Mouse (Mus musculus) E14TG2a.4 (cell line): Measurements from ENCODE around the gene Syt12.

Experiments used
- H3K27me3 ChIP-seq: 2 replicates; pipeline ENCODE4 v1.6.1; 2014; ENCODE audit warnings: low read length, control low read depth; ENCODE audit not compliant: insufficient read depth
- H3K36me3 ChIP-seq: 2 replicates; pipeline ENCODE4 v1.6.1; 2014; ENCODE audit warnings: low read length, control low read depth; ENCODE audit not compliant: insufficient read depth
- H3K4me1 ChIP-seq: replicated peaks from 2 replicates; pipeline ENCODE4 v1.6.1; 2014; ENCODE audit warnings: low read depth, low read length, control low read depth
- H3K4me3 ChIP-seq: replicated peaks from 2 replicates; pipeline ENCODE4 v1.5.1; 2014; ENCODE audit warnings: mild to moderate bottlenecking, low read length
- H3K9me3 ChIP-seq: 2 replicates; pipeline ENCODE4 v1.6.1; 2014; ENCODE audit warnings: low read length, control low read depth
- CTCF ChIP-seq: conservative IDR thresholded peaks from 2 replicates; pipeline ENCODE4 v1.5.1; 2014; ENCODE audit warnings: low read length
- NANOG ChIP-seq: IDR thresholded peaks from 2 replicates; pipeline ENCODE4 v1.6.1; 2014; ENCODE audit warnings: borderline replicate concordance, low read length, mixed read lengths
- POU5F1 ChIP-seq: IDR thresholded peaks from 2 replicates; pipeline ENCODE4 v1.6.1; 2014; ENCODE audit warnings: low read length, borderline replicate concordance

Syt12 gene

DNA sequence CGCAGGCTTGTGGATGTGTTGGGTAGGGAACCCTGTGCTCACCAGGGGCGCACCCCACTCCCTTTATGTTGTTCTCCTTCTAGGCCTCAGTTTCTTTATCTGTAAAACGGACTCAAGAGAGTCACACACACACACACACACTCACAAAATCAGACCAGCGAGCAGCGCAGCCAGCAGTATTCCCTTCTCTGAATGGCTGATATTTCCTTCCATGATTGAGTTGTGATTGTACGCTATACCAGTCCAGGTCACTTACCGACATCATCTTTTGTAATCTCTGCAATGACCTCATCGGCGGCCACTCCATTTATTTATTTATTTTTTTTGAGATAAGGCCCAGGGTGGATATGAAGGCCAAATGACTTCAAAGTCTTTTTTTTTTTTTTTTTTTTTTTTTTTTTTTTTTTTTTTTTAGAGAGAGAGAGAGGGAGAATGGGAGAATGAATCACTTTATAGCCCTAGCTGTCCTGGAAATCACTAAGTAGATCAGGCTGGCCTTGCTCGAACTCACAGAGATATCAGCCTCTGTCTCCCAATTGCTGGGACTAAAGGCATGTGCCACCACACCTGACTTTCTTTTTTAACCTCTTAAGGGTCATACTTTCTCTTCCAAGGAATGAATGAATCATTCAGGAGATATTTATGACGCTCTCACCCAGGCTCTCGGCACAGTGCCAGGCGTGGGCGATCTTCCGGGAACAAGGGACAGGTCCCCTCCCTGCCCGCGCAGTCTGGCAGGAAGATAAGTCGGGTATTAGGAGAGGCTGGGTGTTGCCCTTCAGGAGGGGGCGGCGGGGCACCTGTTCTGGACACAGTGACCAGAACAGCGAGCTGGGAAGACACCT lies at the start of gene Syt12:
TSS of gene Syt12 (minus strand) at position 103 of the 845 bp plus-strand sequence.
- TF ChIP-seq CTCF (no peak), NANOG (no peak), POU5F1 (no peak)
- peak within 1 kb of the TSS; percentile 84 for H3K4me3 ChIP-seq
- no peaks in the 10 kb centered on the region for H3K9me3 ChIP-seq
- H3K36me3 ChIP-seq: no peaks in the 10 kb centered on the region
- H3K4me1 ChIP-seq: peaks cover 13% of the 10 kb centered on the region
- H3K27me3 ChIP-seq: peaks cover 59% of the 10 kb centered on the region

DNA sequence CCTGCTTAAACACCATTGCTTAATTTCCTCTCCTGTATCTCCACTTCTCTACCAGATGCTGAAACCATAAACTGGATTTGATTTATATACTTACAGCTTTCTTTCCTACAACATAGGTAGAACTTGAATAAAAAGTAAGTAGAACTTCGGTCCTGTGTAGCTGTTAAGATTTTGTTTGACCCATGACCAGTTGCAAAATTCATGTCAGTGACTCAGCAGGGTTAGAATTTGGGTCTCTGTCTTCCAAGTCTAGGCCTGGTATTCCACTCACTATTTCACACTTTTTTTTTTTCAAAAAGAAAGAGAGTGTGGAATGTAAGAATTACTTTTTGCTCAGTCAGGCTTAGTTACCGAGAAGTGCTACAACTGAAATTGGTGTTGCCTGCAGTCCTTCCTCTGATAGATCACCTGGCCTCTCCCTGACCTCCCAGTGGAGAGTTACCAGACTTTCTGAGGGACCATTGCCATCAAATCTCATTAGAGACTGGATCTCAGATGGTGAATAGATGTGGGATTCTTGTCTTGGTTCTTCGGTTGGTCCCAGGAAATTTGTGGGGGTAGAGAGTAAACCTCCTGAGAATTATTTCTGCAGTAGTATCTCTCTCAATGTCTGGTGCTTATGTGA lies 44.3 kb upstream of the Syt12 start:
- Histone ChIP-seq H3K36me3 (no peaks in the 10 kb centered on the region), H3K4me1 (peaks cover 8% of the 10 kb centered on the region), H3K4me3 (no peak overlapping the region), H3K9me3 (no peaks in the 10 kb centered on the region), H3K27me3 (no peaks in the 10 kb centered on the region)
- TF ChIP-seq POU5F1 (no peak), CTCF (no peak), NANOG (no peak)

DNA sequence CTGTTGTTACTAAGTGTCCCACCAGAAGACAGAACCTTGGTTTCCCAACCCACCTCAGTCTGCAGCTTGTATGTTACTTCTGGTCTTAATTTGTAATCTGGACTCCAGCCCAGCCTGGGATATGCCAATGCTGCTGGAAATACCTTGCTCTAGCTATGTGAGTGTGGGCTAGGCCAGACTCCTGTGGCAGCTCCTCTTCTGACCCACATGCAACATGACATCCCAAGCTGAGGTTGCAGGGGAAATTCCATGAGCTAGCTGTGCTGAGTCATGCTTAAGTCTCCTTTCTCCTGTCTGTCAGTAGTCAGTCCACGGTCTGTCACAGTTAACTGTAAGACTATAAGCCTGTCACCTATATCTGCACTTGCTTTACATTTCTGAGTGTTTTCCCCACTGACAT lies 40.2 kb upstream of the Syt12 start:
- H3K4me1 ChIP-seq: peaks cover 4% of the 10 kb centered on the region; the same call in 1 of the 2 replicates
- no peaks in the 10 kb centered on the region for H3K9me3 ChIP-seq
- H3K4me3 ChIP-seq: no peak overlapping the region
- TF ChIP-seq NANOG: no peak
- H3K27me3 ChIP-seq: peaks cover 5% of the 10 kb centered on the region
- no peaks in the 10 kb centered on the region for H3K36me3 ChIP-seq

DNA sequence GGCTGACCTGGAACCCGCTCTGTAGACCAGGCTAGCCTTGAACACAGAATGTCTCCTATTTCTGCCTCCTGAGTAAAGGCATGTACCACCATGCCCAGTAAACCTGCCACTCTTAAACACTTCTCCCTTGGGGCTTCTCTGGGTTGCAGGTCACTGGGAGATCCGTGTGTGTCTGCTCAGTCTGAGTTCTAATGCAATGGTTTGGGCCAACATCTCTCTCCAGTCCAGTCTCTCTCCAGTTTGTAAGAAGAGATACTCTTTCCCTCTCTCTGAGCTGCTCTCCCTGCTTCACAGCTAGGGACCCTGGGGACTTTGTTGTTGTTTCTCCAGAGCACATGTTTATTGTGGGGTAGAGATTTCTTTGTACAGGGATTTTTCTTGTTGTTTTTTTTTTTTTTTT lies 39.0 kb upstream of the Syt12 start:
- TF ChIP-seq CTCF (no peak), POU5F1 (no peak), NANOG (no peak)
- H3K4me3 ChIP-seq: no peak overlapping the region
- peaks cover 14% of the 10 kb centered on the region for H3K27me3 ChIP-seq
- H3K9me3 ChIP-seq: no peaks in the 10 kb centered on the region
- no peaks in the 10 kb centered on the region for H3K36me3 ChIP-seq
- peaks cover 8% of the 10 kb centered on the region for H3K4me1 ChIP-seq

DNA sequence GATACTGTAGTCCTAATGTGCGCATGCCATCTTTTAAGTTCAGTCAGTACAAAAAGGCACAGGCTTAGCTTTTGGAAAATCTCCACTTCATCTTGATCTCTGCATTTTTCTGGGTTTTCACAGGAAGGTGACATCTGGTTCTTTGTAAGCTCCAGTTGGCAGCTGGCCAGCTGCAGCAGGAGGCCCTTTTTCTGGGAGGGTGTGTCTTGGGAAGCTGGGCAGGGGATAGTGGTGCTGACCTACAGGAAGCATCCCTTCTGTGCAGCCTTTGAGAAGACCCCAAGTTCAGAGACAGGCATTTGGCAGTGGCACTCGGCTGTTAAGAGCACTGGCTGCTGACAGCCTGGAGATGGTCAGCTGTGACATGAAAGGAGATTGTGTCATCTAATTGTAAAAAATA lies 38.5 kb upstream of the Syt12 start:
- Histone ChIP-seq H3K36me3 (no peaks in the 10 kb centered on the region), H3K9me3 (no peaks in the 10 kb centered on the region), H3K27me3 (peaks cover 19% of the 10 kb centered on the region), H3K4me1 (peaks cover 14% of the 10 kb centered on the region), H3K4me3 (no peak overlapping the region)
- TF ChIP-seq CTCF: no peak
- no peak for TF ChIP-seq NANOG
- no peak for TF ChIP-seq POU5F1

DNA sequence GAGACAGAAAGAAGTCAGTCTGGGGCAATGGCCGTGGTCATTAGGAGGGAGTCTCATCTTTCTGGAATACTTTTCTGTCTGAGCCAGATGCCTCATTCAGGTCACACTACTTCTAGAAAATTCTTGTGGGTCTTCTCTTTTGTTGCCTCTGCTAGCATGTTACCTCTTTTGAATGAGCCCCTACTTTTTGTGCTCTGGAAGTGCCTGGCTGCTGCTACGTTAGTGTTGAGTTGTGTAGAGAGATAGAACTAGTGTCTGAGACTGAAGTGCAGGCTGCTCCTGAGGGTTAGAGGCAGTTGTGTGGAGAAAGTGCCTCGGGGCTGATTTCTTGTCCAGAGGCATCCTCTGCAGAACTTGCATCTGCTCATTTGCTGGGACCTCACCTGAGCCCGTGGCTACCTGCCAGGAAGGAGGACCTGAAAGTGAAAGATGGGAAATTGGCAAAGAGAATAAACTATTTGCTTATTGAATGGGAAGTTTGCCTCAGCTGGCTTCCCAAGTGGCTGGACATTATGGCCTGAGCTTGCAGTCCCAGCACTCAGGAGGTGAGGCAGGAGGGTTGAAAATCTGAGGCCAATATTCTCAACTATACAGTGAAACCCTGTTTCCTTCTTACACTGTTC lies 36.1 kb upstream of the Syt12 start:
- no peaks in the 10 kb centered on the region for H3K36me3 ChIP-seq
- no peak overlapping the region for H3K4me3 ChIP-seq
- H3K9me3 ChIP-seq: no peaks in the 10 kb centered on the region
- H3K27me3 ChIP-seq: peaks cover 20% of the 10 kb centered on the region
- H3K4me1 ChIP-seq: peaks cover 22% of the 10 kb centered on the region
- TF ChIP-seq NANOG (no peak), CTCF (no peak), POU5F1 (no peak)

DNA sequence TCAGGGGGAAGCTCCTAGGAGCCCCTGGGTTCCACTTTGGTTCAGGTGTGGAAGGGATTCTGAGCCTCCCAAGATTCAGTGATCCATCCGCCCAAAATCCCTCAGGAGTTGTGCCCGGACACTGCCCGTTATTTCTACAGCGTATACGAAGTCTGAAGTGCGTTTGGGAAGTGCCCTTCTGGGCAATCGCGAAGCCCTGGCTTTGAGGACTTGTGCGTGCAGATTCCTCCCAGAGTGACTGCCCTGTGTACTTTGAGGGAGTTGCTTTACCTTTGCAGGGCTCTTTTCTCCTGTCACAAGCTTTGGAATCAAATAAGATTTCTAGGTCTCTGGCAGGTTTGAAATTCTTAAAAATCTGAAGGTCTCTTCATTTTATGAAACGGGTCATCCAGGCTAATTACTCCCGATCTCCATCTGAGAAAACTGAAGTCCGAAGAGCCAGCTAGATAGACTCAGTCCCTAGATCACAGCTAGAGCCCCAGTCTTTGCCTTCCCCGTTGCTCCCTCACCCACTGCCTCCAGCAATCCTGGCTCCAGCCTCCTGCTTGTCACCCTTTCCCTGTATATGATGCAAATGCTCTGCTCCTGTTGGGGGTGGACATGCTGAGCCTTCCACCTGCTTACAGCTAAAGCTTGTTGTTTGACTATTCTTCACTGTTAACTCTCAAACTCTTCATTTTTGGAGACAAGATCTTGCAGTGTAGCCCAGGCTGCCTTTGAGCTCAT lies 34.0 kb upstream of the Syt12 start:
- peaks cover 22% of the 10 kb centered on the region for H3K4me1 ChIP-seq
- H3K36me3 ChIP-seq: no peaks in the 10 kb centered on the region
- peak overlapping the region; percentile 93 for H3K4me3 ChIP-seq
- H3K9me3 ChIP-seq: no peaks in the 10 kb centered on the region
- TF ChIP-seq CTCF (no peak), POU5F1 (no peak), NANOG (no peak)
- H3K27me3 ChIP-seq: peaks cover 20% of the 10 kb centered on the region
